Mouse (Mus musculus) macrophage (primary cell): ENCODE results near the gene Arsa. TPM values are rescaled to one million over a fixed set of nuclear protein-coding genes. Genes with fewer than 3 reads are reported as not detected.

Experiments used
- H3K27ac ChIP-seq: fragments of 350-480 bp; formaldehyde crosslinking; 2 replicates; pipeline ENCODE4 v1.9.0; 2021
- H3K36me3 ChIP-seq: fragments of 350-480 bp; formaldehyde crosslinking; 2 replicates; pipeline ENCODE4 v1.9.0; 2021; ENCODE audit errors: inconsistent target
- H3K4me3 ChIP-seq: fragments of 350-480 bp; formaldehyde crosslinking; 2 replicates; pipeline ENCODE4 v1.9.0; 2021; ENCODE audit errors: inconsistent target
- H3K79me2 ChIP-seq: fragments of 350-480 bp; formaldehyde crosslinking; 2 replicates; pipeline ENCODE4 v1.9.0; 2021; ENCODE audit errors: inconsistent target
- WGBS: methylation state at CpG from one replicate; pipeline ENCODE4 v1.1.7; 2026; ENCODE audit warnings: inconsistent platforms; ENCODE audit not compliant: missing documents; 5-methylcytosine and 5-hydroxymethylcytosine counted together
- polyA plus RNA-seq: library from polyadenylated mRNA; stranded (reverse); fragments of 250-400 nt; gene quantifications from 3 replicates; pipeline ENCODE4 v1.2.4, GENCODE M21; 2018; ENCODE audit warnings: inconsistent platforms

Arsa gene
- polyA plus RNA-seq, 1 experiment from 2014 or later, result 20.7 TPM

- 94% methylated on average over 10 of the region's 10 CpGs for WGBS
- no peak overlapping the region for H3K27ac ChIP-seq
- peaks cover 20% of the 10 kb centered on the region; the same call in 1 of the 2 replicates for H3K36me3 ChIP-seq
- H3K79me2 ChIP-seq, result peaks cover 12% of the 10 kb centered on the region
- no peak overlapping the region for H3K4me3 ChIP-seq
These were observed 50.5 kb downstream of the Arsa start for GRCm38 (mm10) chr15:89426716-89427115.

DNA sequence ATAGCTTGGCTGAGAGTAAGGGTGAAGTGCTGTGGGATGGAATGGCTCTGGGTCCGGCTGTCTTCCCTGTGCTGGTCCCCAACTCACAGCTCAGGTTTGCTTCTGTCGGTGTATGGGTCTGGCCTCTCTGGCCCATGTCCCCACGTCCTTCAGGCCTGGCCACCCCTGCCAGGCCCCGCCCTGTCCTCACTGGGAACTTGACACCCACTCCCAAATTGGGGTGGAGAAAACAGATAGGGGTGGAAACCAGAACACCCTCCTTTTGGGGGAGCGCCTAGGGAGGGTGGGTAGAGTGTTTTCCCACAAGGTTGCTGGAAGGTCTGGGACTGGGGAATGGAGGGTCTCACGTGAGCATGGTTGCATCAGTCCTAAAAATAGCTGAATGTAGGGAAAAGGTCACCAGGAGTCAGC lies 51.5 kb downstream of the Arsa start, which contains the start of gene Cpt1b:
Cpt1b (minus strand) TSS at position 153 of the 411 bp plus-strand sequence.
- Histone ChIP-seq H3K4me3 (no peak within 1 kb of the TSS), H3K79me2 (peaks cover 12% of the 10 kb centered on the region), H3K27ac (no peak within 1 kb of the TSS), H3K36me3 (peaks cover 20% of the 10 kb centered on the region; the same call in 1 of the 2 replicates)
- WGBS, result 89% methylated on average over 5 of the region's 6 CpGs

DNA sequence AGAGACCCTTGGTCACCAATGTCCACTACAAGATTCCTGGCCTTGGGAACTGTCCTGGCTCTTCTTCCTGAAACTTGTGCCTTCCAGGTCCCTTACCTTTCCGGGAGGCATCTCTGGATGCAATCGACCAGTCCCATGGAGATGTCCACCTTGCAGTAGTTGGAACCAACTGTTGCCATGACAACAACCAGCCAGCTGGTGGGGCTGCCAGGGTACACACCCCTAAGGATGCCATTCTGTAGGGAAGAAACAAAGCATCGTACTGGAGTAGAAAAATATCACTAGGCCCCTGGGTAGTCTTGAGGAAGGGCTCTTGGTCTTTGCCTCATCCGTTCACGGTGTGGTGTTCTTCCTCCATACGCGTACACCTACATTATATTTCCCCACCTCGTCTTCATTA lies 52.6 kb downstream of the Arsa start:
- H3K4me3 ChIP-seq, result no peak overlapping the region
- H3K27ac ChIP-seq, result no peak overlapping the region
- H3K36me3 ChIP-seq, result peaks cover 20% of the 10 kb centered on the region; the same call in 1 of the 2 replicates
- 92% methylated on average over 8 of the region's 8 CpGs for WGBS
- peaks cover 12% of the 10 kb centered on the region for H3K79me2 ChIP-seq

Other genes with a start within 250 kb of the Arsa start
- gene Sbf1, start 162.1 kb downstream of the Arsa start, polyA plus RNA-seq, result 25.5 to 41.4 TPM (median 33.6 TPM) in 3 replicates
- gene Adm2, start 154.7 kb downstream of the Arsa start, polyA plus RNA-seq, result not detected in 3 replicates
- not detected in 3 replicates for gene Miox, start 143.0 kb downstream of the Arsa start, polyA plus RNA-seq
- gene Lmf2, start 121.8 kb downstream of the Arsa start, polyA plus RNA-seq, result 19.8 to 30.4 TPM (median 23.9 TPM) in 3 replicates
- gene Ncaph2, start 121.7 kb downstream of the Arsa start, polyA plus RNA-seq, result 37.1 to 52.3 TPM (median 40.4 TPM) in 3 replicates
- gene Sco2, start 103.6 kb downstream of the Arsa start, polyA plus RNA-seq, result 8.7 to 28.2 TPM (median 22.9 TPM) in 3 replicates
- 0.43 to 1.6 TPM (median 0.93 TPM) in 3 replicates for gene Tymp, start 100.4 kb downstream of the Arsa start, polyA plus RNA-seq
- not detected in 3 replicates for gene Odf3b, start 98.1 kb downstream of the Arsa start, polyA plus RNA-seq
- not detected in 3 replicates for gene Klhdc7b, start 92.5 kb downstream of the Arsa start, polyA plus RNA-seq
- gene Syce3, start 66.9 kb downstream of the Arsa start, polyA plus RNA-seq, result not detected in 3 replicates
- 0.24 to 0.79 TPM in 2 of 3 replicates, not detected in the other for gene Cpt1b, start 51.6 kb downstream of the Arsa start, polyA plus RNA-seq
- gene C730034F03Rik, start 47.8 kb downstream of the Arsa start, polyA plus RNA-seq, result 0.40 to 0.83 TPM (median 0.54 TPM) in 3 replicates
- gene Gm44502, start 47.7 kb downstream of the Arsa start, polyA plus RNA-seq, result 0.07 to 0.42 TPM in 2 of 3 replicates, not detected in the other
- 26.6 to 54.6 TPM (median 36.7 TPM) in 3 replicates for gene Chkb, start 47.5 kb downstream of the Arsa start, polyA plus RNA-seq
- gene Mapk8ip2, start 23.5 kb downstream of the Arsa start, polyA plus RNA-seq, result not detected in 3 replicates
- not detected in 3 replicates for gene Shank3, start 22.2 kb upstream of the Arsa start, polyA plus RNA-seq
- not detected in 3 replicates for gene Acr, start 90.9 kb upstream of the Arsa start, polyA plus RNA-seq
- gene Rabl2, start 114.5 kb upstream of the Arsa start, polyA plus RNA-seq, result 4.3 to 7.5 TPM (median 6.2 TPM) in 3 replicates